10 mouse cellular contexts compared by ENCODE assay signal in genomic region chr5:114922366-114922731, GRCm38 (mm10). TPM values are rescaled to one million over a fixed set of nuclear protein-coding genes. Genes with fewer than 3 reads are reported as not detected.
DNase-seq lines count a peak whose midpoint lies in the region; ATAC-seq and TF ChIP-seq lines count a peak whose summit lies in the region.
"Had no signal": no experiment of that assay in that cellular context is flagged by ENCODE, and none has a peak within 500 bp of the region (broad histone marks: within the 10 kb centered on the region; RNA-seq: fewer than 3 reads in every experiment).

No protein-coding gene starts in this region.

- TF ChIP-seq CTCF in bone marrow macrophage, adult 2 months (IDR thresholded peaks at IDR 0.05; ENCODE audit: low read depth, low read length) = no peak

- no peak overlapping the region for H3K4me3 ChIP-seq in limb, embryonic 13.5 days
- H3K4me3 ChIP-seq in limb, embryonic 10.5 days = no peak overlapping the region
- H3K4me3 ChIP-seq in bone marrow macrophage, adult 2 months (ENCODE audit: insufficient read depth, low read length) = no peak overlapping the region
- H3K4me3 ChIP-seq in neural tube, embryonic 15.5 days (replicated peaks) = no peak overlapping the region
- H3K4me3 ChIP-seq: neural tube, embryonic 12.5 days had no signal

- ATAC-seq in limb, embryonic 13.5 days (ENCODE audit: low FRiP score, low read depth) = 0 out of 2 replicates have a peak, but pooled peaks have one; percentile 61
- peak; percentile 48 to 70 for ATAC-seq in hematopoietic stem cell, adult 5-6 weeks (replicated peaks in 1 of 2; ENCODE audit: insufficient read depth in 1 of 2, low FRiP score in 2 of 2, low TSS enrichment in 1 of 2, low read depth in 1 of 2, poor library complexity in 2 of 2, severe bottlenecking in 2 of 2)
- ATAC-seq in neutrophil, adult 5-6 weeks (ENCODE audit: extremely low read depth, insufficient number of reproducible peaks, low FRiP score, poor library complexity, severe bottlenecking) = peak; percentile 17; the same call in 1 of the 2 replicates
- no peak for ATAC-seq in neural tube, embryonic 15.5 days (ENCODE audit: low FRiP score)

- no peaks in the 10 kb centered on the region for H3K27me3 ChIP-seq in limb, embryonic 13.5 days
- H3K27me3 ChIP-seq in limb, embryonic 10.5 days (ENCODE audit: low read depth, poor library complexity, severe bottlenecking) = no peaks in the 10 kb centered on the region
- no peaks in the 10 kb centered on the region for H3K27me3 ChIP-seq in neural tube, embryonic 15.5 days (replicated peaks)
- H3K27me3 ChIP-seq: neural tube, embryonic 12.5 days had no signal

- no peaks in the 10 kb centered on the region for H3K9me3 ChIP-seq in limb, embryonic 13.5 days
- no peaks in the 10 kb centered on the region for H3K9me3 ChIP-seq in limb, embryonic 10.5 days (replicated peaks)
- no peaks in the 10 kb centered on the region for H3K9me3 ChIP-seq in neural tube, embryonic 15.5 days (replicated peaks)

- 58% methylated on average over 10 of the region's 10 CpGs for WGBS in limb, embryonic 13.5 days
- 67% methylated on average over 10 of the region's 10 CpGs for WGBS in limb, embryonic 10.5 days
- 62% methylated on average over 10 of the region's 10 CpGs for WGBS in neural tube, embryonic 15.5 days

- no peak for TF ChIP-seq POLR2A in bone marrow macrophage, adult 2 months (IDR thresholded peaks at IDR 0.05; ENCODE audit: borderline replicate concordance, low read depth, low read length)

- H3K9ac ChIP-seq in limb, embryonic 13.5 days = no peak overlapping the region
- no peak overlapping the region for H3K9ac ChIP-seq in neural tube, embryonic 15.5 days (replicated peaks)
- H3K9ac ChIP-seq: neural tube, embryonic 12.5 days had no signal

- no peaks in the 10 kb centered on the region for H3K36me3 ChIP-seq in limb, embryonic 13.5 days
- H3K36me3 ChIP-seq in limb, embryonic 10.5 days = no peaks in the 10 kb centered on the region
- no peaks in the 10 kb centered on the region for H3K36me3 ChIP-seq in neural tube, embryonic 15.5 days
- H3K36me3 ChIP-seq: neural tube, embryonic 12.5 days had no signal

- H3K4me1 ChIP-seq in limb, embryonic 13.5 days = peaks cover 15% of the 10 kb centered on the region
- H3K4me1 ChIP-seq in limb, embryonic 10.5 days = peaks cover 13% of the 10 kb centered on the region
- peaks cover 17% of the 10 kb centered on the region for H3K4me1 ChIP-seq in bone marrow macrophage, adult 2 months (ENCODE audit: control insufficient read depth, insufficient read depth, low read length)
- H3K4me1 ChIP-seq in neural tube, embryonic 15.5 days = peaks cover 4% of the 10 kb centered on the region

- H3K27ac ChIP-seq in limb, embryonic 13.5 days = no peak overlapping the region
- H3K27ac ChIP-seq in limb, embryonic 10.5 days = no peak overlapping the region
- H3K27ac ChIP-seq in bone marrow macrophage, adult 2 months (ENCODE audit: insufficient read depth, low read depth, low read length) = peak overlapping the region; percentile 43
- no peak overlapping the region for H3K27ac ChIP-seq in neural tube, embryonic 15.5 days (replicated peaks)
- H3K27ac ChIP-seq: neural tube, embryonic 12.5 days had no signal

- no peak overlapping the region for H3K4me2 ChIP-seq in limb, embryonic 13.5 days (replicated peaks)
- H3K4me2 ChIP-seq in neural tube, embryonic 15.5 days = no peak overlapping the region

- no peak for DNase-seq in limb, embryonic 10.5 days (ENCODE audit: low spot score)
- no peak for DNase-seq in urinary bladder, postnatal 10 days (ENCODE audit: low spot score)
- DNase-seq: cerebellum, adult 18-20 months had no signal

RNA-seq across cellular contexts. Expression of gene Oasl1, which starts 0.7 kb away (rescaled TPM):
- 0.49 and 0.62 TPM in 2 replicates for polyA plus RNA-seq in limb, embryonic 13.5 days (2015; fragmentation: Nextera tagmentation; extraction: Ambion mirVana)
- polyA plus RNA-seq in limb, embryonic 10.5 days (2016; fragmentation: Nextera tagmentation; extraction: Ambion mirVana) = 0.09 and 0.24 TPM in 2 replicates
- 13.1 and 14.6 TPM in 2 replicates for polyA plus RNA-seq in bone marrow macrophage, adult 2 months (2012; ENCODE audit: insufficient read depth, insufficient read length, missing spikeins)
- 3.4 and 5.5 TPM in 2 replicates for total RNA-seq in hematopoietic stem cell, adult 5-6 weeks (2017)
- 37.8 and 41.7 TPM in 2 replicates for total RNA-seq in neutrophil, adult 5-6 weeks (2017)
- 0.79 and 1.2 TPM in 2 replicates for polyA plus RNA-seq in neural tube, embryonic 15.5 days (2015; fragmentation: Nextera tagmentation; extraction: Ambion mirVana)

RNA-seq across cellular contexts. Expression of gene 2210016L21Rik, which starts 19.6 kb away (rescaled TPM):
- 73.3 and 73.9 TPM in 2 replicates for polyA plus RNA-seq in limb, embryonic 13.5 days (2015; fragmentation: Nextera tagmentation; extraction: Ambion mirVana)
- polyA plus RNA-seq in limb, embryonic 10.5 days (2016; fragmentation: Nextera tagmentation; extraction: Ambion mirVana) = 42.3 and 48.6 TPM in 2 replicates
- 24.1 and 30.3 TPM in 2 replicates for polyA plus RNA-seq in bone marrow macrophage, adult 2 months (2012; ENCODE audit: insufficient read depth, insufficient read length, missing spikeins)
- total RNA-seq in hematopoietic stem cell, adult 5-6 weeks (2017) = 15.2 and 15.3 TPM in 2 replicates
- 15.6 and 15.8 TPM in 2 replicates for total RNA-seq in neutrophil, adult 5-6 weeks (2017)
- polyA plus RNA-seq in neural tube, embryonic 15.5 days (2015; fragmentation: Nextera tagmentation; extraction: Ambion mirVana) = 138 and 147 TPM in 2 replicates

RNA-seq across cellular contexts. Expression of gene Oasl2, which starts 25.6 kb away (rescaled TPM):
- 1.3 and 2.3 TPM in 2 replicates for polyA plus RNA-seq in limb, embryonic 13.5 days (2015; fragmentation: Nextera tagmentation; extraction: Ambion mirVana)
- polyA plus RNA-seq in limb, embryonic 10.5 days (2016; fragmentation: Nextera tagmentation; extraction: Ambion mirVana) = 1.5 and 2.0 TPM in 2 replicates
- 359 and 380 TPM in 2 replicates for polyA plus RNA-seq in bone marrow macrophage, adult 2 months (2012; ENCODE audit: insufficient read depth, insufficient read length, missing spikeins)
- total RNA-seq in hematopoietic stem cell, adult 5-6 weeks (2017) = 52.4 and 61.4 TPM in 2 replicates
- 336 and 355 TPM in 2 replicates for total RNA-seq in neutrophil, adult 5-6 weeks (2017)
- 4.2 and 22.0 TPM in 2 replicates for polyA plus RNA-seq in neural tube, embryonic 15.5 days (2015; fragmentation: Nextera tagmentation; extraction: Ambion mirVana)

RNA-seq across cellular contexts. Expression of gene Hnf1a, which starts 48.5 kb away (rescaled TPM):
- 0.05 TPM in 1 of 2 replicates, not detected in the other for polyA plus RNA-seq in limb, embryonic 13.5 days (2015; fragmentation: Nextera tagmentation; extraction: Ambion mirVana)
- polyA plus RNA-seq in limb, embryonic 10.5 days (2016; fragmentation: Nextera tagmentation; extraction: Ambion mirVana) = 0.09 and 0.11 TPM in 2 replicates
- not detected in 2 replicates for polyA plus RNA-seq in bone marrow macrophage, adult 2 months (2012; ENCODE audit: insufficient read depth, insufficient read length, missing spikeins)
- total RNA-seq in hematopoietic stem cell, adult 5-6 weeks (2017) = not detected in 2 replicates
- 0.12 TPM in 1 of 2 replicates, not detected in the other for total RNA-seq in neutrophil, adult 5-6 weeks (2017)
- polyA plus RNA-seq in neural tube, embryonic 15.5 days (2015; fragmentation: Nextera tagmentation; extraction: Ambion mirVana) = 0.05 and 1.6 TPM in 2 replicates
- total RNA-seq: layer of hippocampus, adult 8-10 months had no signal

Comparison
In these comparisons a context has a peak if more than half of its experiments do, and no peak if none do; other contexts are left out.
1. RNA of gene Oasl2, which starts 25.6 kb away (polyA plus RNA-seq): 359 to 380 TPM in bone marrow macrophage, adult 2 months; 4.2 to 22.0 TPM in neural tube, embryonic 15.5 days, 1.5 to 2.0 TPM in limb, embryonic 10.5 days and 1.3 to 2.3 TPM in limb, embryonic 13.5 days; every median in the first group is over 10 times any median in the second.